Mouse (Mus musculus): ENCODE results near the gene Zbtb20. TPM values are rescaled to one million over a fixed set of nuclear protein-coding genes. Genes with fewer than 3 reads are reported as not detected.

Gene Zbtb20
- polyA plus RNA-seq, 1 experiment from 2014 or later, result 6.6 TPM

- no peak overlapping the region for H3K27ac ChIP-seq (ENCODE audit: low read depth, low read length)
These were observed 489.6 kb downstream of the Zbtb20 start for GRCm38 (mm10) chr16:43365277-43365676.

GRCm38 (mm10) chr16:43370496-43371020, 494.9 kb downstream of the Zbtb20 start:
- no peak for DNase-seq (ENCODE audit: low spot score)
- no peak for ATAC-seq (replicated peaks; ENCODE audit: low FRiP score)
- Histone ChIP-seq H3K4me2 (no peak overlapping the region), H3K36me3 (ENCODE audit: control insufficient read depth, insufficient read depth, low read length) (no peaks in the 10 kb centered on the region), H3K4me3 (ENCODE audit: low read depth, low read length) (no peak overlapping the region), H3K27ac (ENCODE audit: low read depth, low read length) (no peak overlapping the region), H3K27me3 (replicated peaks; ENCODE audit: control insufficient read depth, insufficient read depth, low read length) (no peaks in the 10 kb centered on the region), H3K4me1 (replicated peaks; ENCODE audit: control insufficient read depth, insufficient read depth, low read length) (no peaks in the 10 kb centered on the region), H3K9me3 (ENCODE audit: control insufficient read depth, low read length) (no peaks in the 10 kb centered on the region), H3K9ac (ENCODE audit: low read depth, low read length) (no peak overlapping the region)
- 79% methylated on average over 3 of the region's 3 CpGs for WGBS

More at GRCm38 (mm10) chr16:43365277-43365676, 489.6 kb downstream of the Zbtb20 start:
- no peak for ATAC-seq (replicated peaks; ENCODE audit: low FRiP score)
- H3K9me3 ChIP-seq (ENCODE audit: control insufficient read depth, low read length), result no peaks in the 10 kb centered on the region
- WGBS, result 81% methylated on average over 3 of the region's 3 CpGs
- H3K4me3 ChIP-seq (ENCODE audit: low read depth, low read length), result no peak overlapping the region
- no peak overlapping the region for H3K4me2 ChIP-seq
- no peaks in the 10 kb centered on the region for H3K36me3 ChIP-seq (ENCODE audit: control insufficient read depth, insufficient read depth, low read length)
- DNase-seq (ENCODE audit: low spot score), result no peak
- H3K9ac ChIP-seq (ENCODE audit: low read depth, low read length), result no peak overlapping the region
- H3K4me1 ChIP-seq (replicated peaks; ENCODE audit: control insufficient read depth, insufficient read depth, low read length), result no peaks in the 10 kb centered on the region; the same call in 1 of the 2 replicates
- no peaks in the 10 kb centered on the region for H3K27me3 ChIP-seq (replicated peaks; ENCODE audit: control insufficient read depth, insufficient read depth, low read length)

GRCm38 (mm10) chr16:43376782-43377181, 501.1 kb downstream of the Zbtb20 start:
- DNase-seq (ENCODE audit: low spot score) (no peak), ATAC-seq (replicated peaks; ENCODE audit: low FRiP score) (no peak)
- no peaks in the 10 kb centered on the region for H3K27me3 ChIP-seq (replicated peaks; ENCODE audit: control insufficient read depth, insufficient read depth, low read length)
- H3K4me3 ChIP-seq (ENCODE audit: low read depth, low read length), result no peak overlapping the region
- no peak overlapping the region for H3K4me2 ChIP-seq
- H3K9me3 ChIP-seq (ENCODE audit: control insufficient read depth, low read length), result no peaks in the 10 kb centered on the region
- H3K36me3 ChIP-seq (ENCODE audit: control insufficient read depth, insufficient read depth, low read length), result no peaks in the 10 kb centered on the region
- no peaks in the 10 kb centered on the region for H3K4me1 ChIP-seq (replicated peaks; ENCODE audit: control insufficient read depth, insufficient read depth, low read length)
- no peak overlapping the region for H3K27ac ChIP-seq (ENCODE audit: low read depth, low read length)
- 67% methylated on average over 6 of the region's 6 CpGs for WGBS
- no peak overlapping the region for H3K9ac ChIP-seq (ENCODE audit: low read depth, low read length)

- H3K27me3 ChIP-seq (replicated peaks; ENCODE audit: control insufficient read depth, insufficient read depth, low read length), result no peaks in the 10 kb centered on the region
- no peak overlapping the region for H3K4me3 ChIP-seq (ENCODE audit: low read depth, low read length)
- no peak overlapping the region for H3K4me2 ChIP-seq
- DNase-seq (ENCODE audit: low spot score), result no peak
- H3K36me3 ChIP-seq (ENCODE audit: control insufficient read depth, insufficient read depth, low read length), result no peaks in the 10 kb centered on the region
- H3K9ac ChIP-seq (ENCODE audit: low read depth, low read length), result no peak overlapping the region
- ATAC-seq (replicated peaks; ENCODE audit: low FRiP score), result no peak
- H3K4me1 ChIP-seq (replicated peaks; ENCODE audit: control insufficient read depth, insufficient read depth, low read length), result no peaks in the 10 kb centered on the region
- H3K27ac ChIP-seq (ENCODE audit: low read depth, low read length), result no peak overlapping the region
- 75% methylated on average over 7 of the region's 7 CpGs for WGBS
- H3K9me3 ChIP-seq (ENCODE audit: control insufficient read depth, low read length), result no peaks in the 10 kb centered on the region
These were observed 504.0 kb downstream of the Zbtb20 start for GRCm38 (mm10) chr16:43379351-43380325.

- 76% methylated on average over 2 of the region's 2 CpGs for WGBS
- H3K27ac ChIP-seq (ENCODE audit: low read depth, low read length), result no peak overlapping the region
- no peak overlapping the region for H3K9ac ChIP-seq (ENCODE audit: low read depth, low read length)
- H3K36me3 ChIP-seq (ENCODE audit: control insufficient read depth, insufficient read depth, low read length), result no peaks in the 10 kb centered on the region
- DNase-seq (ENCODE audit: low spot score) (no peak), ATAC-seq (replicated peaks; ENCODE audit: low FRiP score) (no peak)
- H3K27me3 ChIP-seq (replicated peaks; ENCODE audit: control insufficient read depth, insufficient read depth, low read length), result no peaks in the 10 kb centered on the region
- H3K9me3 ChIP-seq (ENCODE audit: control insufficient read depth, low read length), result no peaks in the 10 kb centered on the region
- no peaks in the 10 kb centered on the region for H3K4me1 ChIP-seq (replicated peaks; ENCODE audit: control insufficient read depth, insufficient read depth, low read length)
- no peak overlapping the region for H3K4me2 ChIP-seq
- no peak overlapping the region for H3K4me3 ChIP-seq (ENCODE audit: low read depth, low read length)
These were observed 505.5 kb downstream of the Zbtb20 start for GRCm38 (mm10) chr16:43381183-43381582.

- no peak for DNase-seq (ENCODE audit: low spot score)
- H3K36me3 ChIP-seq (ENCODE audit: control insufficient read depth, insufficient read depth, low read length), result no peaks in the 10 kb centered on the region
- H3K4me2 ChIP-seq, result no peak overlapping the region
- no peak for ATAC-seq (replicated peaks; ENCODE audit: low FRiP score)
- H3K4me1 ChIP-seq (replicated peaks; ENCODE audit: control insufficient read depth, insufficient read depth, low read length), result no peaks in the 10 kb centered on the region
- no peak overlapping the region for H3K4me3 ChIP-seq (ENCODE audit: low read depth, low read length)
- H3K27me3 ChIP-seq (replicated peaks; ENCODE audit: control insufficient read depth, insufficient read depth, low read length), result no peaks in the 10 kb centered on the region
- no peak overlapping the region for H3K27ac ChIP-seq (ENCODE audit: low read depth, low read length)
- H3K9ac ChIP-seq (ENCODE audit: low read depth, low read length), result no peak overlapping the region
- WGBS, result 72% methylated on average over 7 of the region's 7 CpGs
- no peaks in the 10 kb centered on the region for H3K9me3 ChIP-seq (ENCODE audit: control insufficient read depth, low read length)
These were observed 507.6 kb downstream of the Zbtb20 start for GRCm38 (mm10) chr16:43383149-43383740.

GRCm38 (mm10) chr16:43384953-43385619, 509.4 kb downstream of the Zbtb20 start:
- H3K4me1 ChIP-seq (replicated peaks; ENCODE audit: control insufficient read depth, insufficient read depth, low read length), result no peaks in the 10 kb centered on the region
- ATAC-seq (replicated peaks; ENCODE audit: low FRiP score) (no peak), DNase-seq (ENCODE audit: low spot score) (no peak)
- H3K9ac ChIP-seq (ENCODE audit: low read depth, low read length), result no peak overlapping the region
- no peak overlapping the region for H3K27ac ChIP-seq (ENCODE audit: low read depth, low read length)
- H3K4me2 ChIP-seq, result no peak overlapping the region
- no peaks in the 10 kb centered on the region for H3K27me3 ChIP-seq (replicated peaks; ENCODE audit: control insufficient read depth, insufficient read depth, low read length)
- H3K36me3 ChIP-seq (ENCODE audit: control insufficient read depth, insufficient read depth, low read length), result no peaks in the 10 kb centered on the region
- H3K9me3 ChIP-seq (ENCODE audit: control insufficient read depth, low read length), result no peaks in the 10 kb centered on the region
- no peak overlapping the region for H3K4me3 ChIP-seq (ENCODE audit: low read depth, low read length)
- WGBS, result 80% methylated on average over 4 of the region's 4 CpGs

GRCm38 (mm10) chr16:43385620-43386210, 510.0 kb downstream of the Zbtb20 start:
- DNase-seq (ENCODE audit: low spot score) (no peak), ATAC-seq (replicated peaks; ENCODE audit: low FRiP score) (no peak)
- H3K36me3 ChIP-seq (ENCODE audit: control insufficient read depth, insufficient read depth, low read length), result no peaks in the 10 kb centered on the region

More at GRCm38 (mm10) chr16:43385620-43386210, 510.0 kb downstream of the Zbtb20 start:
- no peak overlapping the region for H3K9ac ChIP-seq (ENCODE audit: low read depth, low read length)
- H3K4me2 ChIP-seq, result no peak overlapping the region
- H3K27ac ChIP-seq (ENCODE audit: low read depth, low read length), result no peak overlapping the region
- H3K4me3 ChIP-seq (ENCODE audit: low read depth, low read length), result no peak overlapping the region
- no peaks in the 10 kb centered on the region for H3K4me1 ChIP-seq (replicated peaks; ENCODE audit: control insufficient read depth, insufficient read depth, low read length)
- no peaks in the 10 kb centered on the region for H3K27me3 ChIP-seq (replicated peaks; ENCODE audit: control insufficient read depth, insufficient read depth, low read length)
- H3K9me3 ChIP-seq (ENCODE audit: control insufficient read depth, low read length), result no peaks in the 10 kb centered on the region
- WGBS, result 58% methylated on average over 5 of the region's 5 CpGs

Data from liver, embryonic 11.5 days (tissue).